Mouse (Mus musculus) monocyte, adult 5-6 weeks (primary cell): ENCODE results near the gene Nemp1. TPM values are rescaled to one million over a fixed set of nuclear protein-coding genes. Genes with fewer than 3 reads are reported as not detected.

Experiments used
- ATAC-seq: fragments of 153-309, 156-312 bp; replicated peaks from 2 replicates; pipeline ENCODE4 v1.8.0; 2017; ENCODE audit warnings: mild to moderate bottlenecking; ENCODE audit not compliant: low TSS enrichment, insufficient number of reproducible peaks, severe bottlenecking, poor library complexity, low FRiP score
- total RNA-seq: library from RNA; stranded (forward); fragments of 200-1000, 200-491, 200-594 nt; gene quantifications from 3 replicates; pipeline ENCODE4 v1.2.3, GENCODE M21; 2017

Nemp1 gene
- total RNA-seq, 1 experiment from 2014 or later = 16.1 TPM

- ATAC-seq = peak; percentile 54
Observed at GRCm38 (mm10) chr10:127668093-127669050, 1.7 kb downstream of the Nemp1 start, which contains the start of gene Nab2. Gene Nab2, minus strand, starts transcription at chr10:127668568.

DNA sequence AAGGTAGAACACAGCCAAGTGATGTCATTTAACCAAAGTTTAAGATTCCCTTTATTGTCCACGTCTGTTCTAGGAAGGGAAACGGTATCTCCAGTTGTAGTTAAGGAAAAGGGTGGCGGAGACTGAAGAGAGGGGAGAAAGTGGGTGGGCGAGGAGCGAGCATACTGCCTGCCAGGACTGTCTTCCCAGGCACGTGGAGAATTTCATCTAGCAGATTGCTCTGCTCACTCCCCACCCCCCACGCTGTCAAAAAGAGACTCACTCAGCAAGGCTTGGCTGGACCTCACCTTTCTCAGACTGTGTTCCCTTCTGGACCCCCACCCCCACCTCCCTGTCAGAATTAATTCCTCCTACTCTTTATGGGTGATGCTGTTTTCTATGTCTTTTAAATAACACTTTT, 2.5 kb downstream of the Nemp1 start:
- no peak for ATAC-seq

GRCm38 (mm10) chr10:127670185-127670584, 3.5 kb downstream of the Nemp1 start:
- no peak for ATAC-seq

DNA sequence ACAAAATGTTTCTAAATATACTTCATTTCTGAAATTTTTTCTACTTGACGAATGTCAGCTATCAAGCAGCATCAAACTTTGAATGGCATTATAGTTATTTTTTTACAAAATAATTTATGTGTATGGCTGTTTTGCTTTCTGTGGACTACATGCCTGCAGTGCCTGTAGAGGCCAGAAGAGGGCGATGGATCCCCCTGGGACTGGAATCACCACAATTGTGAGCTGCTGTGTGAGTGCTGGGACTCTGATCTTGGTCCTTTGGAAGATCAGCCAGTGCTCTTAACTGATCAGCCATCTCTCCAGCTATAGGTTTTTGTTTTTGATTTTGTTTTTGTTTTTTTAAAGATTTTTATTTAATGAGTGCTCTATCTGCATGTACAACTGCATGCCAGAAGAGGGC, 4.6 kb downstream of the Nemp1 start:
- no peak for ATAC-seq

DNA sequence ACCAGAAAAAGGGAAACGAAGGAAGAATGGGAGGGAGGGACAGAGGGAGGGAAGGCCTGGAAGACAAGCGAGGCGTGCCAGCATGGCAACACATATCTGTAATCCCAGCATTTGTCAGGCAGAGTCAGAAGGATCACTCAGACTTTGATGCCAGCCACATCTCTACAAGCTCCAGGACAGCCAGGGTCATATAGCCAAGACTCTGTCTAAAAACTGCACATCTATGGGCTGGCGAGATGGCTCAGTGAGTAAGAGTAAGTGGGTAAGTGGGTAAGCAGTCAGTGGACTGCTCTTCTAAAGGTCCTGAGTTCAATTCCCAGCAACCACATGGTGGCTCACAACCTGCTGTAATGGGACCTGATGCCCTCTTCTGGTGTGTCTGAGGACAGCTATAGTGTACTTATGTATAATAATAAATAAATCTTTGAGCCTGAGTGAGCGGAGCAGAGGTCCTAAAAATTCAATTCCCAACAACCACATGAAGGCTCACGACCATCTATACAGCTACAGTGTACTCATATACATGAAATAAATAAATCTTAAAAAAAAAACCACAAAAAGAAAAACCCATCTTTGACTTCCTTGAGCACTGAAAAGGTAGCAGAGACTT, 7.5 kb downstream of the Nemp1 start:
- ATAC-seq = no peak

DNA sequence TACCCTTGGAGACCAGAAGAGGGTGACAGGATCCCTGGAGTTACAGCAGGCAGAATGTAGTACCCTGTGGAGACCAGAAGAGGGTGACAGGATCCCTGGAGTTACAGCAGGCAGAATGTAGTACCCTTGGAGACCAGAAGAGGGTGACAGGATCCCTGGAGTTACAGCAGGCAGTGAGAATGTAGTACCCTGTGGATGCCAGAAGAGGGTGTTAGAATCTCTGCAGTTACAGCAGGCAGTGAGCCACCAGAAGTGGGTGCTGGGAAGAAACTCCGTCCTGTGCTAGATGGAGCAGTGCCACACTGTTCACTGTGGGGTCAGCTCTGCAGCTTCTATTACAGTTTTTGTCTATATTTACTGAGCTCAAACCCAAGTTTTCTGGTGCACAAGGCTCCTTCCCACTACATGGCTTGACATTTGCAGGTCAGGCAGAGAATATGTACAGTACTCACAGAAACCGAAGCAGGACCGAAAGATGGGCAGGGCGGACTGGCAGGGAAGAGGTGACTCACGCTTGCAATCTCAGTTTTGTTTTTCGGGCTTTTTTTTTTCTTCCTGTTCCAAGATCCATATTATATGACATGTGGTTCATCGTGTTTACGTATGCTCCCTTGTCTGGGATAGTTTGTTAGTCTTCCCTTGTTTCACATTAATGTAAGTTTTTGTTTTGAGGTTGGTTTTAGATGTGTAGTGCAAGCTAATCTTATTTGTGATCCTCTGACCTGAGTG, 8.3 kb downstream of the Nemp1 start:
- ATAC-seq = peak; percentile 87

DNA sequence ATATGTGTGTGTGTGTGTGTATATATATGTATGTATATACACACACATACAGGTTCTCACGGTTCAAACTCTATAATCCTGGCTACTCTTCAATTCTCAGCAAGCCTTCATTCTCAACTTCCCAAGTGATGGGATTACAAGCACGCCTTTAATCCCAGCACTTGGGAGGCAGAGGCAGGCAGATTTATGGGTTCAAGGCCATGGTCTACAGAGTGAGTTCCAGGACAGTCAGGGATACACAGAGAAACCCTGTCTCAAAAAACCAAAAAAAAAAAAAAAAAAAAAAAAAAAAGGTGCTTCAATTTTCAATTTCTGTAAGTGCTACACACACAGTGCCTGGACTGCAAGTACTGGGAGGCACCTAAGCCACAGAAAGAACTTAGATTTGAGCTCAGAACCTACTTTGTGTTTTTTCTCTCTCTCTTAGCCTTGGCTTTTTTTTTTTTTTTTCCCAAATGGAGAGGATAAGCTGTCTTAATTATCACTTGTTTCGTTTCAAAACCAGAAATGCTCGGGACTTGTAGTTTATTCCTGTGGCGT, 9.2 kb downstream of the Nemp1 start:
- no peak for ATAC-seq

DNA sequence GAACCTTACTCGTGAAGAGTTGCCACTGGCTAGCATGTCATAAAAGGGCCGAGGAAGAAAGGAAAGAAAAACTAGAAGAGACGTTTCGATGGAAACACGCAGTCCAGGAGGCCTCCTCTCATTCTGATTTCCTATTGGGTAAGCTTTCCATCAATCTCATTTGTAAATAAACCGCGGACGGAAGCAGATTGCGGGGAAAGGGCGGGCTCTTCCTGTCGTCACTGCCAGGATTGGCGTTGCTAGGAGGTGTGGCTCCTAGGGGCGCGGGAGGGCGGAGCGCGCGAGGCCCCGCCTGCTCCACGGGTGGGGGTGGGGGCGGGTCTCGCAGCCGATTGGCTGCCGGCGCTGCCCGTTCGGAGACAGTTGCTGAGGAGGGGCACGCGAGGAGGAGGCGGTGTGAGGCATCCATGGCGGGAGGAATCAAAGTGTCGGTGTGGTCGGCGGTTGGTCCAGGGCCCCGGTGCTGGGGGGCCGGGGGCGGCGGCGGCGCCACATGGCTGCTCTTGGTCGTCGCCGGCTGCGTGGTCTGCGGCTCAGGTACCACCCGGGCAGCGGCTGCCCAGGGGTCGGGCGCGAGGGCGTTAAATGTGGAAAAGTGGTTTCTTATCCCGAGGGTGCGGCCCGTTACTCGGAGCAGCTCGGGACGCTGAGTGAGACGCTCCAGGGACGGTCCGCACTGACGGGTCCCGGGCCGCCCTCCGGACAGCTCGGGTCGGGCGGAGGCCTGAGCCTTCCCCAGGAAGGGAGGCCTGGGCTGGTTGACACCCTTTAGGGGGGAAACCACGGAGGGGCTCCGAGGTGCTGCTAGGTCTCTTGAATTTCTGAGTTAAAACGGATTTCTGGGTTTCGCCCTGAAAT, 10.2 kb downstream of the Nemp1 start:
- ATAC-seq = peak; percentile 83

- no peak for ATAC-seq
Observed at GRCm38 (mm10) chr10:127677591-127678336, 11.1 kb downstream of the Nemp1 start.

DNA sequence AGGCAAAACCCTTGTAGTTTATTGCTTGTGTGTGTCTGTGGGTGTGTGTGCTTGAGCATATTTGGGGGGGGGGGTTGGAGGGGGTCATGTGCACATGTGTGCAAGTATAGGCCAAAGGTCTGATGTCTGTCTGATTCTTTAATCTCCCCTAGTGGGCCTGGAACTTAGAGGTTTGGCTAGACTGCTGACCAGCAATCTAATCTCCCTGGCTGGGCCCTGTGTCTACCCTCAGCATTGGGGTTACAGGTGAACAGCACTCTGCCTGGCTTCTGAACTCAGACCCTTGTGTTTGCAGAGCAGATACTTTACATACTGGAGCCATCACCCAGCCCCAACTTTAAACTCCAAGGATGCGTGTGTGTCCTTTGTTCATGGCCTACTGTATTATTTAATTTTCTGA, 12.5 kb downstream of the Nemp1 start:
- no peak for ATAC-seq

DNA sequence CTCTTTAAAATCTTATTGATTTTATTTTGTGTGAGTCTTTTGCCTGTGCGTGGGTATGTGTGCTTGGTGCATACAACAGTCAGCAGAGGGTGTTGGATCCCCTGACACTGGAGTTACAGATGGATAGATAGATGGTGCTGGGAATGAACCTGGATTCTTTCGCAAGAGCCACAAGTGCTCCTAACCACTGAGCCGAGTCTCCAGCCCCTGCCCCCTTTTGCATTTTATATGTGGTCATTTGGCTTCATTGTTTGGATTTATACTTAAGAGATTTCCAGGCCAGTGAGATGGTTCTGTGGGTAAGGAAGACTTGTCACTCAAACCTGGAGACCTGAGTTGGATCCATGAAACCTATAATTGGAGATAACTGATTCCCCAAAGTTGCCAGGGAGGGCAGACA, 13.2 kb downstream of the Nemp1 start:
- no peak for ATAC-seq

DNA sequence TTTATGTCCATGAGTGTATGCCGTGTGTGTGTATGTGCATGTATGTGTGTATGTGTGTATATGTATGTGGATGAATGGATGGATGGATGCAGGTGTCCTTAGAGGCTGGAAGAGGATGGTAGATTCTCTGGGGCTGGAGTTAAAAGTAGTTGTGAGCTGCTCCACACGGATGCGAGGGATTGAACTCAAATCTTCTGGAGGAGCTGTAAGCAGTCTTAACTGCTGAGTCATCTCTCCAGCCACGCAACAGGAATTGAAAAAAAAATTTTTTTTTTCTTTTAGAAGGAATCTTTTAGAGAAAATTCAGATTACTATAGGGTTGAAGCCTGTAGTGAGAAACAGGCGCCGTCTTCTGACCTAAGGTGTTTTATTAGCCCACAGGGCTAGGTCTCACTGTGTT, 16.2 kb downstream of the Nemp1 start:
- no peak for ATAC-seq

DNA sequence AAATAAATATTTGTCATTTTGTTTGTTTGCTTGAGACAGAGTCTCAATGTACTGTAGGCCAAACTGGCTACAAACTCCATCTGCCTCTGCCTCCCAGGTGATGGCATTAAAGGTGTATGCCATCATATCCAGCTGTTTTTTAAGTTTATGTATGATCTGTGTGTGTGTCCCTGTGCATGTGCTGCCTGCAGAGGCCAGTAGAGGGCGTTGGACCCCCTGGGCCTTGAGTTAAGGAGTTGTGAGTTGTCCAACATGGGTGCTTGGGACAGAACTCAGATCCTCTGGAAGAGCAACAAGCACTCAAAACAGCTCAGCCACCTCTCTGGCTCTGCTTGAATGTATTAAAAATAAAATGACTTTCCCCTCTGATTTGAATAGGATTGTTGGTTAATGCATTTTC, 24.4 kb downstream of the Nemp1 start:
- ATAC-seq = no peak

GRCm38 (mm10) chr10:127694636-127695035, 27.9 kb downstream of the Nemp1 start:
- 0 out of 2 replicates have a peak, but pooled peaks have one; percentile 64 for ATAC-seq

DNA sequence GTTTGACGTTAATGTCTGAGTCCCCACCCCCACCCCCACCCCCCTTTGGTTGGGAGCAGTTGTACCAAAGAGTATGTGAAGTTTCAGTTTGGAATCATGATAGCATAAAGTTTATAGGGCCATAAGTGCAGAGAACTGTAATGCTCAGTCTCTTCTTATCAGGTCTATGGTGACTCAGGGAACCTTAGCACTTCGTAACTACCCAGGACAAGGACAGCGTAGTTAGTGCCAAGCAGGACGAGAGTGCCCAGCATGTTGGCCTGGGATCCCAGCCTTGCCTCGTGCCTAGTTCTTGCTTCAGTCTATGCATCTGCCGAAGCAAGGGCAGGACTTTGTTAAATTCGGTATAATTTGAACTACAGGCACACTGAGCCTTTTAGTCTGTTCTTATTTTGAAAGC, 29.1 kb downstream of the Nemp1 start:
- no peak for ATAC-seq

DNA sequence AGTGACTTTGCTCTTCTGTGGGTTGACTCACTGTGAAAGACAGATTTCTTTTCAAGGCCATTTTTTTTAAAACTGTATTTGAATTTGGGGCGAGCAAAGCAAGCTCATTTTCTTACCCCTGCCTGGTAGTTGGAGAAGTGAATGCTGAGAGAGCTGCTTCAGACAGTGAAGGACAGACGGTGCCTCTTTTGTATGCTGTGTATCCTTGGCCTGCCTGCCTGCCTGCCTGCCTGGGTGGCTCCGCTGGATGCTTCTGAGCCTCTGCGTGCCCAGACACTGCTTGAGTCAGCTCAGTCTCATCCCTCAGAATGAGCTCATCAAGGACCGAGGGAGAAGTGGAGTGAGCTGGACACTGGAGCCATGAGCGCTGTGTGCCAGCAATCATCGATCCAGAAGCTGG, 32.3 kb downstream of the Nemp1 start:
- ATAC-seq = no peak

DNA sequence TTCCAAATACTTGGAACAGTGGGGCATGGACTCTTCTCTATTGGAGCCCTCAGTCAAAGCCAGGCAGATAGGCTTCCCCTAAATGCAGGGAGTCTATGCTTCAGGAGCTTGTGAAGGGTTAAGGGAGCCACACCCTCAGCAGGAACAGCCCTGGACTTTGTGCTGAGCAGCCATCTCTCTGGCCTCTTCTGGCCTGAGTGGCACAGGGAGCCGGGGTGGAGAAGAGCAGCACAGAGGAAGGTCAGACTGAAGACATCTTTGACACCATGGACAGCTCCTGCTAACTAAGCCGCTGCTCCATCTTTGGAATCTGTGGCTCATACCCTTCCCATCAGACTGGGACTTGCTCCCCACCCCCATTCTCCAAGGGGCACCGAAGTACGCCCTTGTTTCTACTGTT, 36.6 kb downstream of the Nemp1 start:
- ATAC-seq = no peak

DNA sequence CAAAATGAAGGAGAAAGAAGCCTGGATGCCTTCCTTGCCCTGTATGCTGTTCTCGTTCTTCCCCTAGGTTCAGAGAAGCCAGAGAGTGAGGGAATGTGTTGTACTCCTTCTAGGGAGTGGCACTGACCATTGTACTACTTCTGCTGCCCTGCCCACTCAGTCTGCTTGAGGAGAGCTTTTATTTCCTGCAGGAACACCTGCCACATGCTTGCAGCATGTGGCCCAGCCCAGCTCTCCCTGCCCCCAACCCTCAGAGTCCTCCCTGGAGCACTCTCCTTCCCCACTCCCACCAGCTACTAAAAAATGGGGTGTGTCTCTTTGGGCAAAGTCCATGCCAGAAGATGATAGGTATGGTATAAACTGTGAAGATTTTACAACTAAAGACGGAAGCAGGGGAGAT, 37.6 kb downstream of the Nemp1 start:
- no peak for ATAC-seq
